Mouse (Mus musculus): ENCODE data around the gene Tmem116.
"Not testable (repeated sequence)": the region's sequence is repeated elsewhere in the genome, so short reads cannot be mapped to it uniquely, and the experiment has no call there.

Gene Tmem116

GRCm38 (mm10) chr5:121463601-121464250 lies 12.0 kb downstream of the Tmem116 start:
- DNase-seq, result no peak

DNA sequence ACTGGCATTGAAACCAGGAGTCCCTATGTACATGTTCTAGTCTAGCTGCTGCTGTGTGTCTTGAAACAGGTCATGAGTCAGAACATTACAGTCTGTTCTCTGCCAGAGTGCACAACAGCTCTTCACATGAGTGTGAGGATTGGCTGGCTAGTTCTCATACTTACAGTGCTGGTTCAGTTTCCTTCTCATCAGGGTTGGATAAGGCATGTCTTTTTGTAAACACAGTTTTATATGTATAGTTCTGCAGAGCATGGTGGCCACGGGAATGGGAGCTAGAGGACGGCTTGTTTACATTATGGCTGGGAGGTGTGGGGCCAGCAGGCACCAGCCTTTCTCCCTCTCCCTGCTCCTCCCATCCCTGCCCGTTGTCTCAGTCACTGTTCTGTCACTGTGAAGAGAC lies 17.9 kb downstream of the Tmem116 start:
- no peak for DNase-seq

- DNase-seq, result no peak
These were observed 20.7 kb downstream of the Tmem116 start for GRCm38 (mm10) chr5:121472411-121472810.

GRCm38 (mm10) chr5:121474610-121475009 lies 22.9 kb downstream of the Tmem116 start:
- DNase-seq, result no peak

GRCm38 (mm10) chr5:121476040-121476439 lies 24.3 kb downstream of the Tmem116 start:
- DNase-seq, result no peak

GRCm38 (mm10) chr5:121477680-121478079 lies 26.0 kb downstream of the Tmem116 start:
- peak; percentile 78 for DNase-seq

GRCm38 (mm10) chr5:121484801-121485200 lies 33.1 kb downstream of the Tmem116 start:
- no peak for DNase-seq

GRCm38 (mm10) chr5:121493305-121493704 lies 41.6 kb downstream of the Tmem116 start:
- no peak for DNase-seq

DNA sequence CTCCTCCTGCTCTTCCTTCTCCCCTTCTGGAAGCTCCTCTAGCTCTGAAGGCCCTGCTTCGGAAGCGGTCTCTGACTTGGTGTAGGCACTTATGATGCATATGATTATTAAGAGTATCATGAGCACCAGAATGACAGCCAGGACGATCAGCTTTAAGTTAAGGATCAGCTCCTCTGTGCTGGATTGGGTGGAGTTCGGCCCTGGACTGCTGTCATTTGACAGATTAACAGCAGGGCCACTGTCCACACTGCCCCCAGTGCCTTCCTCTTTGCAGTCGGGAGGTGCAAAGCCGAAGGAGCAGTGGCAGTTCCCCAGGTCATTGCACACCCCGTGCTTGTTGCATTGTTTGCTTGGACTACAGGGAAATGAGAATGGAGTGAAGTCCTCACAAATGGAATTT lies 49.0 kb downstream of the Tmem116 start:
- DNase-seq, result no peak

DNA sequence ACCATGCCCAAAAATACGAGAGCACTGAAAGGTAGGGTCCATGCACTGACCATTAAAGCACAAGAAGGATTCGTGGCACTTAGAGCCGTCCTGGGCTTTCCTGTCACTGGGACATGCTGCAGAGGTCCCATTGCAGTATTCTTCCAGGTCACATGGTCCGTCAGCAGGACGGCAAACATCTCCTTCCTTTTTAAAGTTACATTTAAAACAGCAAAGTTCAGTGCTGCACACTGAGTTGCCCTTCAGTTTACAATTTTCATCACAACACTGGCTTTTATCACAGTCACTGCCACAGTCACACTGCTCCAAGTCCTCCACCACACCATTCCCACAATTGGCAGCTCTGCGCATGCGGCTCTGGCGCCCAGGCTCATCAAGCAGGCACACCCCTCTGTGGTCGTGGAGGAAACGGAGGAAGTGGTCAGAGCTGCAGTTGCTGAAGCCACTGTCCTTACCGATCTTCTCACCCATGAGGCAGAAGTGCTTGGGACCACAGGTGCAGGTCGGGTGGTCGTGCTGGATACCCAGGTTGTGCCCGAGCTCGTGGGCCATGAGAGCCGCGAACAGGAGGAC lies 49.8 kb downstream of the Tmem116 start:
- DNase-seq, result not testable (repeated sequence)

GRCm38 (mm10) chr5:121503231-121503630 lies 51.5 kb downstream of the Tmem116 start, which contains the start of gene Adam1b:
Gene Adam1b, minus strand, starts transcription at chr5:121503435.
- DNase-seq, result no peak

- no peak for DNase-seq
These were observed 55.2 kb downstream of the Tmem116 start for GRCm38 (mm10) chr5:121506846-121507245.

DNA sequence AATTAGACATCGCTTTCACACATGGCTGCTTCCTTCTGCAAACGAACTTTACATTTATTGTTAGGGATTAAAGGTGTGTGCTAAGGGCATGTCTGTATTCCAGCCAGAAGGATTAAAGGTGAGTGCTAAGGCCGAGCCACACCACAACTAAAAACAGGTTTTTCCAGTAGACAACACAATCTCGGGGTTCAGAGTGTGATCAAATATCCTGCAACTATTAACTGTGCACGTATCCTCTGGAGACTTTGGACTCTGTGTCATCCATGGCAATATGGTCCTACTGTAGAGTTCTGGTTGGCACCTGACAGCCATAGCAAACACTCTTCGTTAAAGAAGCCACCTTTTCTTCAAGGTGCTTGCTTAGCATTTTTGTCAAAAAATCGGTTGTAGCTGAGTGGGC lies 58.3 kb downstream of the Tmem116 start:
- no peak for DNase-seq

DNA sequence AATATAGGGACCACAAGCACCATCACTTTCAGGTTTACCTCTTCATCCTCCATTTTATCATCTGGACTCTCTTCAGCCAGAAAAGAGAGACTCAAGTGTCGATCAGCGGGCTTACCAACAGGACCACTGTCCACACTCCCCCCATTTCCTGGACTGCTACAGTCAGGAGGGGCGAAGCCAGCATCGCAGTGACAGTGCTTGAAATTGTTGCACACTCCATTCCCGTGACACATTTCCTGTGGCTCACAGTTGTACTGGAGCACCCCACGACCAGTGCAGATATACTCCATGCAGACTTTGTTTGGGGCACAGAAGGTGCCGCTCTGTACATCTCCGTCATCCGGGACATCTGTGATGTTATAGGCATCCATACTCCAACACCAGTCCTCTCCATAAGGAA lies 67.3 kb downstream of the Tmem116 start:
- DNase-seq, result no peak

DNA sequence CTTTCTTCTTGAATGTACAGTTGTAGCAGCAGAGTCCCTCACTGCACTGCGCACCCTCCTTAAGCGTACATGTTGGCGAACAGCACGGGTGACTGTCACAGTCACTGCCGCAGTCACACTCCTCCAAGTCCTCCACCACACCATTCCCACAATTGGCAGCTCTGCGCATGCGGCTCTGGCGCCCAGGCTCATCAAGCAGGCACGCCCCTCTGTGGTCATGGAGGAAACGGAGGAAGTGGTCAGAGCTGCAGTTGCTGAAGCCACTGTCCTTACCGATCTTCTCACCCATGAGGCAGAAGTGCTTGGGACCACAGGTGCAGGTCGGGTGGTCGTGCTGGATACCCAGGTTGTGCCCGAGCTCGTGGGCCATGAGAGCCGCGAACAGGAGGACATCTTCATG lies 68.1 kb downstream of the Tmem116 start:
- not testable (repeated sequence) for DNase-seq

DNA sequence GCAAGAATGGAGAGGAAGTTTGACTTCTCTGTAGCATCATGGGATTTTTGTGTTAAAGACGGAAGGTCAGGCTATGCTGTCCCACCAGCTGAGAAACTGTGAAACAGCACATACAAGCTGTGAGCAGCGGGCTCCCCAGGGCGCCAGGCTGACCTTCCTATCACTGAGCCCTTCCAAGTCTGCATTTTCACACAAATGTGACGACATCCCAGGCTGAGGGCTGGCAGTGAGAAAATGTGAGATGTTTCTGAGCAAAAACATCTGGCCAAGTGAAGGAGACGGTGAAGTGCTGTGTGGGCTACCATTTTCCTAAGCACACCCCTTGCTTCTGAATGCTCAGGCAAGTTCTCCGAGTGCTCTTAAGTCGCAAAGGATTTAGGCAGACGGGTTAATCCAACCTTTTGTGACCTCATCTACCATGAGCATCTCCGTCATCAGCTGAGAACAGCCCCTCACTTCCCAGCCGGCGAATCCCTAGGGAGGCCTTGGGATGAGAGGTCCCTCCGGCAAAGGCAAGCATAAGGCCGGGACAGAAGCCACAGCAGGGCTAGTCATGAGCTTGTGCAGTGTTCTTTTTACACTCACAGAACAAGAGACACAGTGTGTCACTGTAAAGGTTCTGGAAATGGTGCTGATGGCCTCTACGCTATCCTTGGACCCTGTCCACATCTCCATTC lies 74.2 kb downstream of the Tmem116 start:
- no peak for DNase-seq

GRCm38 (mm10) chr5:121526526-121526925 lies 74.8 kb downstream of the Tmem116 start:
- DNase-seq, result no peak

- peak; percentile 8 for DNase-seq
These were observed 75.3 kb downstream of the Tmem116 start for GRCm38 (mm10) chr5:121526961-121527360.

DNA sequence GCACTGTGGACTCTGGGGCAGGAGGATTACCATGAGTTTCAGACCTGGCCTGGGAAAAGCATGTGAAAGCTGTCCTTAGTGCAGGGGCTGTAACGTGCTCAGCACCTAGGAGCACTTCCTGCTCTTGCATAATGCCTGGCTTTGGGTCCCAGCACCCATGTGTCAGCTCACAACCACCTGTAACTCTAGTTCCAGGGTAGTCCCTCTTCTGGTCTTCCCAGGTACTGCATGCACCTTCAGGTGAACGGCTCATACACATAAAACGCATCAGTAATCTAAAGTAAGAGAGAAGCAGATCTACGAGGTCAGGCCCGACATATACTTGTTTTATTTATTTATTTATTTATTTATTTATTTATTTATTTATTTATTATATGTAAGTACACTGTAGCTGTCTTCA lies 82.8 kb downstream of the Tmem116 start:
- peak; percentile 12 for DNase-seq

DNA sequence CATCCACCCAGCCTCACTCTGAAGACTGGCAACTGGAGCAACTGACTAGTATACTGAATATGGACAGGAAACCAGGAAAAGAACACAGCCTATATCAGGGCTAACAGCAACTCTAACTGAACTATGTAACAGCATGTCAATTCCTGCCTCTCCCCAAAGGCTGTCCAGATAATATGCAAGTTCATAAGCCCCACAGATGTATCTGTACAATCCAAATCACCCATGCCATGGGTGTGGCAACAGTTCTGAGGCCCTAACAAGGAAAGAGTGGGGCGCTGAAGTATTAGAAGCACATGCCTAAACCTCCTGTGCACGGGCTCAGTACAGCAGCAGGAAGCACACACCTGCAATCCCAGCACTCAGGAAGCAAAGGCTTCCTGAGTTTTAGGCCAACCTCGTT lies 83.4 kb downstream of the Tmem116 start:
- DNase-seq, result no peak

GRCm38 (mm10) chr5:121536921-121537555 lies 85.3 kb downstream of the Tmem116 start:
- no peak for DNase-seq

DNA sequence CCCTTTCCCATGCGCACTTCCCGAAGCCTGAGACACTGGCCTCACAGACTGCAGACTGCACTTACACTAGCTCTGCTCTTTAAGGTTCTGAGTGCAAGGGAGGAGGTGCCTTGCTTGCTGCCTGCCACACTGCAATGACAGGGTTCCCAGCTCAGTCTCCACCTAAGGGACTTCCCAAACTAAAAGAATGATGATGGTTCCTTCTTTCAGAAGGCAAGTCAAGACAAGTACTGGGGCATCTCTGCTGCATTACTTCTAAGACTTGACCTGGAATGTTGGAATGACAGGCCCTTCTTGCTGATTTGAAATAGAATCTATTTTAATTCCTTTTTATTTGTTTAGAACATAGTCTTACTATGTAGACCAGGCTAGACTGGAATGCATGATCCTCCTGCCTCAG lies 85.9 kb downstream of the Tmem116 start:
- DNase-seq, result no peak

GRCm38 (mm10) chr5:121540066-121540465 lies 88.4 kb downstream of the Tmem116 start:
- no peak for DNase-seq

GRCm38 (mm10) chr5:121541235-121541634 lies 89.5 kb downstream of the Tmem116 start:
- DNase-seq, result no peak
